Mouse (Mus musculus): ENCODE data around the gene Slc27a1. TPM values are rescaled to one million over a fixed set of nuclear protein-coding genes. Genes with fewer than 3 reads are reported as not detected.

Gene Slc27a1
- polyA plus RNA-seq, 1 experiment from 2014 or later = 48.4 TPM

GRCm38 (mm10) chr8:71572077-71572476, 3.4 kb downstream of the Slc27a1 start:
- Histone ChIP-seq H3K4me3 (no peak overlapping the region), H3K27me3 (peaks cover 23% of the 10 kb centered on the region), H3K36me3 (no peaks in the 10 kb centered on the region), H3K27ac (no peak overlapping the region), H3K4me1 (peaks cover 19% of the 10 kb centered on the region; the same call in 1 of the 2 replicates), H3K4me2 (replicated peaks) (no peak overlapping the region), H3K9me3 (no peaks in the 10 kb centered on the region), H3K9ac (no peak overlapping the region)
- WGBS = 91% methylated on average over 2 of the region's 2 CpGs
- ATAC-seq (ENCODE audit: insufficient number of reproducible peaks, insufficient read depth, low FRiP score, low TSS enrichment) = no peak

- Histone ChIP-seq H3K27ac (peak overlapping the region; percentile 3; the same call in 1 of the 2 replicates), H3K4me3 (no peak overlapping the region), H3K4me2 (replicated peaks) (no peak overlapping the region; the same call in 1 of the 2 replicates), H3K9me3 (no peaks in the 10 kb centered on the region), H3K4me1 (peaks cover 19% of the 10 kb centered on the region; the same call in 1 of the 2 replicates), H3K27me3 (peaks cover 15% of the 10 kb centered on the region), H3K36me3 (no peaks in the 10 kb centered on the region), H3K9ac (peak overlapping the region; percentile 24; the same call in 1 of the 2 replicates)
- 77% methylated on average over 9 of the region's 9 CpGs for WGBS
- no peak for ATAC-seq (ENCODE audit: insufficient number of reproducible peaks, insufficient read depth, low FRiP score, low TSS enrichment)
Observed at GRCm38 (mm10) chr8:71572847-71573633, 4.4 kb downstream of the Slc27a1 start.

- ATAC-seq (ENCODE audit: insufficient number of reproducible peaks, insufficient read depth, low FRiP score, low TSS enrichment) = no peak
- H3K27me3 ChIP-seq = 0 out of 2 replicates have a peak, but pooled peaks cover 1% of the 10 kb centered on the region
- no peak overlapping the region for H3K4me2 ChIP-seq (replicated peaks)
- 78% methylated on average over 7 of the region's 7 CpGs for WGBS
- no peak overlapping the region for H3K4me3 ChIP-seq
- no peak overlapping the region for H3K27ac ChIP-seq
- H3K9ac ChIP-seq = no peak overlapping the region
- peaks cover 10% of the 10 kb centered on the region; the same call in 1 of the 2 replicates for H3K4me1 ChIP-seq
- no peaks in the 10 kb centered on the region for H3K9me3 ChIP-seq
- no peaks in the 10 kb centered on the region for H3K36me3 ChIP-seq
Observed at GRCm38 (mm10) chr8:71574426-71574825, 5.7 kb downstream of the Slc27a1 start.

GRCm38 (mm10) chr8:71575020-71575419, 6.3 kb downstream of the Slc27a1 start:
- WGBS = 56% methylated on average over 1 of the region's 1 CpGs
- H3K4me3 ChIP-seq = no peak overlapping the region
- no peaks in the 10 kb centered on the region for H3K36me3 ChIP-seq
- ATAC-seq (ENCODE audit: insufficient number of reproducible peaks, insufficient read depth, low FRiP score, low TSS enrichment) = no peak
- no peaks in the 10 kb centered on the region for H3K9me3 ChIP-seq
- peaks cover 10% of the 10 kb centered on the region; the same call in 1 of the 2 replicates for H3K4me1 ChIP-seq
- no peak overlapping the region for H3K9ac ChIP-seq
- H3K27ac ChIP-seq = no peak overlapping the region
- no peaks in the 10 kb centered on the region for H3K27me3 ChIP-seq
- no peak overlapping the region for H3K4me2 ChIP-seq (replicated peaks)

- Histone ChIP-seq H3K4me1 (no peaks in the 10 kb centered on the region), H3K4me3 (no peak overlapping the region), H3K27ac (no peak overlapping the region), H3K36me3 (peaks cover 14% of the 10 kb centered on the region; the same call in 1 of the 2 replicates), H3K27me3 (peaks cover 4% of the 10 kb centered on the region; the same call in 1 of the 2 replicates), H3K4me2 (replicated peaks) (no peak overlapping the region), H3K9ac (no peak overlapping the region), H3K9me3 (no peaks in the 10 kb centered on the region)
- 71% methylated on average over 4 of the region's 4 CpGs for WGBS
- ATAC-seq (ENCODE audit: insufficient number of reproducible peaks, insufficient read depth, low FRiP score, low TSS enrichment) = no peak
Observed at GRCm38 (mm10) chr8:71577856-71578387, 9.2 kb downstream of the Slc27a1 start.

GRCm38 (mm10) chr8:71579009-71579408, 10.3 kb downstream of the Slc27a1 start:
- H3K9me3 ChIP-seq = no peaks in the 10 kb centered on the region
- H3K9ac ChIP-seq = no peak overlapping the region
- H3K4me2 ChIP-seq (replicated peaks) = no peak overlapping the region
- no peak for ATAC-seq (ENCODE audit: insufficient number of reproducible peaks, insufficient read depth, low FRiP score, low TSS enrichment)
- no peak overlapping the region for H3K27ac ChIP-seq
- no peaks in the 10 kb centered on the region for H3K4me1 ChIP-seq
- no peak overlapping the region for H3K4me3 ChIP-seq
- peaks cover 4% of the 10 kb centered on the region; the same call in 1 of the 2 replicates for H3K27me3 ChIP-seq
- peaks cover 14% of the 10 kb centered on the region; the same call in 1 of the 2 replicates for H3K36me3 ChIP-seq
- 65% methylated on average over 1 of the region's 1 CpGs for WGBS

GRCm38 (mm10) chr8:71579476-71579875, 10.8 kb downstream of the Slc27a1 start:
- no peak for ATAC-seq (ENCODE audit: insufficient number of reproducible peaks, insufficient read depth, low FRiP score, low TSS enrichment)
- H3K27me3 ChIP-seq = peaks cover 4% of the 10 kb centered on the region; the same call in 1 of the 2 replicates
- no peak overlapping the region for H3K9ac ChIP-seq
- H3K36me3 ChIP-seq = peaks cover 19% of the 10 kb centered on the region
- H3K4me2 ChIP-seq (replicated peaks) = no peak overlapping the region
- H3K9me3 ChIP-seq = no peaks in the 10 kb centered on the region
- H3K27ac ChIP-seq = no peak overlapping the region
- H3K4me1 ChIP-seq = no peaks in the 10 kb centered on the region
- WGBS = 85% methylated on average over 14 of the region's 14 CpGs
- no peak overlapping the region for H3K4me3 ChIP-seq

- no peak overlapping the region for H3K4me2 ChIP-seq (replicated peaks)
- peaks cover 26% of the 10 kb centered on the region for H3K36me3 ChIP-seq
- WGBS = 33% methylated on average over 9 of the region's 9 CpGs
- H3K27ac ChIP-seq = no peak overlapping the region
- H3K4me1 ChIP-seq = no peaks in the 10 kb centered on the region
- no peak overlapping the region for H3K4me3 ChIP-seq
- H3K9ac ChIP-seq = no peak overlapping the region
- ATAC-seq (ENCODE audit: insufficient number of reproducible peaks, insufficient read depth, low FRiP score, low TSS enrichment) = no peak
- H3K9me3 ChIP-seq = no peaks in the 10 kb centered on the region
- peaks cover 4% of the 10 kb centered on the region; the same call in 1 of the 2 replicates for H3K27me3 ChIP-seq
Observed at GRCm38 (mm10) chr8:71580201-71580600, 11.5 kb downstream of the Slc27a1 start.

GRCm38 (mm10) chr8:71586891-71587290, 18.2 kb downstream of the Slc27a1 start:
- H3K4me1 ChIP-seq = peaks cover 9% of the 10 kb centered on the region
- H3K27ac ChIP-seq = no peak overlapping the region
- H3K9ac ChIP-seq = no peak overlapping the region
- ATAC-seq (ENCODE audit: insufficient number of reproducible peaks, insufficient read depth, low FRiP score, low TSS enrichment) = no peak
- H3K4me3 ChIP-seq = no peak overlapping the region
- no peak overlapping the region for H3K4me2 ChIP-seq (replicated peaks)
- WGBS = 72% methylated on average over 2 of the region's 2 CpGs
- H3K36me3 ChIP-seq = peaks cover 23% of the 10 kb centered on the region
- H3K27me3 ChIP-seq = no peaks in the 10 kb centered on the region
- no peaks in the 10 kb centered on the region for H3K9me3 ChIP-seq

GRCm38 (mm10) chr8:71588762-71589161, 20.1 kb downstream of the Slc27a1 start:
- Histone ChIP-seq H3K9ac (no peak overlapping the region), H3K4me2 (replicated peaks) (no peak overlapping the region), H3K9me3 (no peaks in the 10 kb centered on the region), H3K4me1 (peaks cover 21% of the 10 kb centered on the region), H3K27me3 (no peaks in the 10 kb centered on the region), H3K27ac (no peak overlapping the region), H3K36me3 (peaks cover 23% of the 10 kb centered on the region), H3K4me3 (no peak overlapping the region)
- ATAC-seq (ENCODE audit: insufficient number of reproducible peaks, insufficient read depth, low FRiP score, low TSS enrichment) = no peak
- WGBS = 63% methylated on average over 3 of the region's 3 CpGs

- Histone ChIP-seq H3K4me1 (peaks cover 29% of the 10 kb centered on the region), H3K27me3 (no peaks in the 10 kb centered on the region), H3K4me3 (peak overlapping the region; percentile 93), H3K9me3 (no peaks in the 10 kb centered on the region), H3K4me2 (replicated peaks) (peak overlapping the region; percentile 92), H3K9ac (peak overlapping the region; percentile 95), H3K27ac (no peak overlapping the region), H3K36me3 (peaks cover 2% of the 10 kb centered on the region; the same call in 1 of the 2 replicates)
- ATAC-seq (ENCODE audit: insufficient number of reproducible peaks, insufficient read depth, low FRiP score, low TSS enrichment) = no peak
- 29% methylated on average over 5 of the region's 5 CpGs for WGBS
Observed at GRCm38 (mm10) chr8:71591017-71591416, 22.3 kb downstream of the Slc27a1 start.
